Mouse (Mus musculus) kidney, postnatal 14 days (tissue): Measurements from ENCODE around the gene Gpr89.

ENCODE experiments used
- DNase-seq: peaks from one replicate; pipeline ENCODE4 v3.0.0; 2022; ENCODE audit warnings: mixed read lengths

Gpr89 gene

GRCm38 (mm10) chr3:96904851-96905541 lies at the start of gene Gpr89:
Gpr89 (minus strand) TSS chr3:96905346.
- peak; percentile 96 for DNase-seq

- DNase-seq = peak; percentile 24
These were observed 48.5 kb upstream of the Gpr89 start for GRCm38 (mm10) chr3:96953489-96954233.

GRCm38 (mm10) chr3:96942706-96943105 lies 37.6 kb upstream of the Gpr89 start:
- DNase-seq = no peak

GRCm38 (mm10) chr3:96938738-96939137 lies 33.6 kb upstream of the Gpr89 start:
- peak; percentile 86 for DNase-seq

GRCm38 (mm10) chr3:96937606-96938005 lies 32.5 kb upstream of the Gpr89 start:
- DNase-seq = no peak

GRCm38 (mm10) chr3:96936241-96936640 lies 31.1 kb upstream of the Gpr89 start:
- DNase-seq = peak; percentile 40

GRCm38 (mm10) chr3:96931261-96931681 lies 26.1 kb upstream of the Gpr89 start:
- no peak for DNase-seq

GRCm38 (mm10) chr3:96925920-96926319 lies 20.8 kb upstream of the Gpr89 start, which contains the start of gene Gja8:
Gja8 (minus strand) TSS chr3:96926020.
- no peak for DNase-seq

GRCm38 (mm10) chr3:96924631-96925030 lies 19.5 kb upstream of the Gpr89 start:
- no peak for DNase-seq

- no peak for DNase-seq
These were observed 15.8 kb upstream of the Gpr89 start for GRCm38 (mm10) chr3:96920991-96921390.

GRCm38 (mm10) chr3:96905592-96905991 lies 446 bp upstream of the Gpr89 start:
- no peak for DNase-seq

GRCm38 (mm10) chr3:96904393-96904792 lies 753 bp downstream of the Gpr89 start, which contains the start of gene Gja5:
Gja5 (plus strand) TSS chr3:96904693.
- no peak for DNase-seq

- DNase-seq = no peak
These were observed 2.7 kb downstream of the Gpr89 start for GRCm38 (mm10) chr3:96902336-96902999.

GRCm38 (mm10) chr3:96883690-96884089 lies 21.5 kb downstream of the Gpr89 start:
- DNase-seq = no peak

GRCm38 (mm10) chr3:96882061-96882849 lies 22.9 kb downstream of the Gpr89 start:
- no peak for DNase-seq

GRCm38 (mm10) chr3:96881557-96881956 lies 23.6 kb downstream of the Gpr89 start:
- no peak for DNase-seq

- DNase-seq = no peak
These were observed 24.8 kb downstream of the Gpr89 start for GRCm38 (mm10) chr3:96880385-96880784.

- no peak for DNase-seq
These were observed 25.6 kb downstream of the Gpr89 start for GRCm38 (mm10) chr3:96879536-96879935.

- peak; percentile 48 for DNase-seq
These were observed 30.2 kb downstream of the Gpr89 start for GRCm38 (mm10) chr3:96874808-96875571.

- no peak for DNase-seq
These were observed 32.6 kb downstream of the Gpr89 start for GRCm38 (mm10) chr3:96872501-96872900.

- DNase-seq = no peak
These were observed 34.1 kb downstream of the Gpr89 start for GRCm38 (mm10) chr3:96871070-96871469.

GRCm38 (mm10) chr3:96870270-96870669 lies 34.9 kb downstream of the Gpr89 start:
- no peak for DNase-seq
